Mouse (Mus musculus): Measurements from ENCODE around the gene Esf1.

- TF ChIP-seq CTCF (IDR thresholded peaks at IDR 0.05; ENCODE audit: control insufficient read depth, insufficient read depth, low read length) (no peak), POLR2A (IDR thresholded peaks at IDR 0.05; ENCODE audit: borderline replicate concordance, control insufficient read depth, low read depth, low read length) (no peak)
Measured at GRCm38 (mm10) chr2:140099971-140100370, 70.4 kb downstream of the Esf1 start.
